Mouse (Mus musculus): Measurements from ENCODE around the gene Hoxb9.

Gene Hoxb9

DNA sequence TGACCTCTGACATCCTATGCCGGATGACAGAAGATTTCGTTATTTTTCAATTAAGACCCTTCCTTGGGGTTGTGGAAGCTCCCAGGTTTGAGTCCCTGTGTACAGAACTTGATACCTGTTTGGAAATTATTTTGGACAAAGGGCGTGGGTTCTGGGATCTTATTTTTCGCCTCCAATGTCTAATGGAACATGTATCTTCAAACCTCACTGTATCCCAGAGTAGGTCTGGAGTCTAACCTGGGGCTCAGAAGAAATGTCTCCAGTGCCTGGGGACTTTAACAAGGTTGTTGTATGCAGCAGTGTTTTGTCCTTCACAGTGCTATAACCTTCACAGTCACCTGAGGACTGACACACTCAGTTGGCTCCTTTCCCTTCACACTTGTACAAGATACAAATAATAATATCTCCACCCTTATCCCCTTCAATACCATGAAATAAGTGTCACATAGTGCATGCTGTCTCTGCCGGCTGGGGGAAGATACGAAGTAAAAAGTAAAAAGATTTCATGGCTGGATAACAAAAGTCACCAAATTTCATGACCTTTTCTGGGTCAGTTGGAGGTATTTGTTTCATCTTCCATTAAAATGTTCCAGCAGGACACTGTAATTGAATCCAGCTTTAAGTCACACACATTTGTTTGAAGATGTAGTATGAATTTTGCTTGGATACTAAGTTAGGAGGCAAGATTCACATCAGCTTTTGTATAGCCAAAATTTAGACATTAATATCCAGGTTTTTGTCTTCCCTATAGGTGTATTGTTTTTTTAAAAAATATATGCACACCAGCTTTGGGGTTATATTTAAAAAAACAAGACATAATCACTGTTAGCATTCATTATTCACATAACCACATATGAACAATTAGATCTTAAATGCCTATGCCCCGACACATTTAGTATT is 4.0 kb upstream of the Hoxb9 start:
- no peak for DNase-seq (ENCODE audit: low spot score in 2 of 2)

- no peak for DNase-seq (ENCODE audit: low spot score in 2 of 2)
Observed at GRCm38 (mm10) chr11:96268031-96268745, 3.1 kb upstream of the Hoxb9 start.

- DNase-seq (ENCODE audit: low spot score in 2 of 2) = no peak
Observed at GRCm38 (mm10) chr11:96269869-96270268, 1.4 kb upstream of the Hoxb9 start.

- no peak for DNase-seq (ENCODE audit: low spot score in 2 of 2)
Observed at GRCm38 (mm10) chr11:96271541-96272011, 319 bp downstream of the Hoxb9 start.

DNA sequence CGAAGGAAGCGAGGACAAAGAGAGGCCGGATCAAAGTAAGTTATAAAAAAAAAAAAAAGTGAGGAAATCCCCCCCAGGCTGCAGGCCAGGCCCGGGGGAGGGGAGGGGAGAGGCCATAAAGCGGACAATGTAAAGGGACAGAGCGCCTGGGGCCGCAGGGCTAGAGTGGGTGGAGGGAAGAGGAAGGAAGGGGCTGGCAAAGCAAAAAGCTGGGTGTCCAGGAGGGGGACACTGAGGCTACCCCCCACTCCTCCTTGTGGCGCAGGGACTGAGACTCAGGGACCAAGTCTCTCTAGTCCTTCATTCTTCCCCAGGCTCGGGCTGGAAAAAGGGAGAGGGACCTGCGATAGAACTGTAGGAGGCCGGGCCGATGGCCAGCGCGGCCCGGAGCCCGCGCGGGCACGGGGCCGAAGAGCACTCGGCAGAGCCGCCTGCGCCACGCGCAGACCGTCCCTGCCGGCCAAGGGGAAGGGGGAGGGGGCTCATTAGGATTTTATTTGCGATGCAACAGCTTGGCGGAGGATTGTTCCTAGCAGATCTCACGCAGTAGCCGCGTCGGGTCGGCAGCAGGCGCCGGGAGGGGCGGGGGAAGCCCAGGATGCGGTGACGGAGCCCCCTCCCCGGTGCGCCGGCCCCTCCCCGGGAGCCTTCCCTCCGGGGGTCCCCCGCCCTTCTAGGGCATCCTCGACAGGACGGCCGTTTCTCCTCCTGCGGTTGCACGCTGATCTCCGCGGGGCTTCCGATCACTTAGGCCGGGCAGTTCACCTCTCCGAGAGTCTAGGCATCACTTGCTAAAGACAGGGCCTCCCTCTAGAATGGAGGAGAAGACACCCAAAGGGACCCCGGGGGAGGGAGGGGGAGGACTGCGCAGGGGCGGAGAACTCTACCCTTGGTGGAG is 1.0 kb downstream of the Hoxb9 start:
- DNase-seq (ENCODE audit: low spot score in 2 of 2) = no peak

DNA sequence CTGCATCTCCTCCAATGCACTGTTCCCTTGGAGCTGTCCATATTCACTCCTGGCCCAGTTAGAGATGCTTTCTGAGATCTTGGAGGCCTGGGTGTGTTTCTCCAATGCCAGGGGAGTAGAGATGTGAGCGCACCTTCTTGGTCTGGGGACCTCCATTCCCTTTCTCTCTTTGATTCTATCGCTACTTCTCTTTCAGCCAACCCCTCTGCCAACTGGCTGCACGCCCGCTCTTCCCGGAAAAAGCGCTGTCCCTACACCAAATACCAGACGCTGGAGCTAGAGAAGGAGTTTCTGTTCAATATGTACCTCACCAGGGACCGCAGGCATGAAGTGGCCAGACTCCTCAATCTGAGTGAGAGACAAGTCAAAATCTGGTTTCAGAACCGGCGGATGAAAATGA is 3.2 kb downstream of the Hoxb9 start:
- no peak for DNase-seq (ENCODE audit: low spot score in 2 of 2)

GRCm38 (mm10) chr11:96275896-96276295 is 4.6 kb downstream of the Hoxb9 start:
- no peak for DNase-seq (ENCODE audit: low spot score in 2 of 2)

DNA sequence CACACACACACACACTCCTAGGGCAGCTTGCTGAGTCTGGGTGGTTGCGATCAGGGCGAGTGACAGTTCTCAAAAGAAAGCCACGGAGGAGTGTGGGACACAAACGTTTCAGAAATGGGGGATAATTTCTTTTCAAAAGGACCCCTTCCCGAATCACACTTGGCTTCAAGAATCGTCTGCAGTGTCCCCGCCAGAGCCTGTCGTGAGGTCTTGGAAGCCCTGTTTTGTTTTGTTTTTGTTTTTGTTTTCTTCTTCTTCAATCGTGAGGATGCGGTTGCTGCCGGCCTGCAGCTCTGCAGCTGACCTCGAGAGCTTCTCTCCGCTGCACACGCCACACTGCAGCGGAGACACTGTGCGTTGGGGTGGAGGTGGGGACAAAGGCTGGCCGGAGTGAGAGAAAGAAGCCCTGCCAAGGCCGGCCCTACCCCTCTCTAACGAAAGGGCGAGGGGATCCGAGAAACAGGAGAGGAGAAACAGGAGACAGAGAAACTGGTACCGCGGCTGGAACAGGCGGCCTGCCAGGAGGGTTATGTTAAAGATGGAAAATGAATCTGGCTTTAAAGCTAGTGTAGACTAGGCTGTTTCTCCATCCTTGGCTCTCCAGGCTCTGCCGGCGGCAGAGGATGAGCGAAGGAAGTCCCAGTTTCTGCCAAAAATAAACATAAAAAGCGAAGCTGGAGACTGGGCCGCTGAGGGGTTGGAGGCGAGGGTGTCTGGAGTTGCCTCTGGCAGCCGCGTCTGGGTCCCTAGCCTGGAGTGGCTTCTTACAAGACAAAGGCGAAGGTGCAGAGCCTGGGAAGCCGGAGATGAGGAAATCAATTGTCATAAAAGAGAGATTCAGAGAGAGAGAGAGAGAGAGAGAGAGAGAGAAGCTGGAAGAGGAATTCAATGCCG is 6.1 kb downstream of the Hoxb9 start:
- no peak for DNase-seq (ENCODE audit: low spot score in 2 of 2)

- DNase-seq (ENCODE audit: low spot score in 2 of 2) = no peak
Observed at GRCm38 (mm10) chr11:96278324-96278723, 7.1 kb downstream of the Hoxb9 start.

- DNase-seq (ENCODE audit: low spot score in 2 of 2) = peak; percentile 39 to 76
Observed at GRCm38 (mm10) chr11:96278773-96279172, 7.5 kb downstream of the Hoxb9 start.

DNA sequence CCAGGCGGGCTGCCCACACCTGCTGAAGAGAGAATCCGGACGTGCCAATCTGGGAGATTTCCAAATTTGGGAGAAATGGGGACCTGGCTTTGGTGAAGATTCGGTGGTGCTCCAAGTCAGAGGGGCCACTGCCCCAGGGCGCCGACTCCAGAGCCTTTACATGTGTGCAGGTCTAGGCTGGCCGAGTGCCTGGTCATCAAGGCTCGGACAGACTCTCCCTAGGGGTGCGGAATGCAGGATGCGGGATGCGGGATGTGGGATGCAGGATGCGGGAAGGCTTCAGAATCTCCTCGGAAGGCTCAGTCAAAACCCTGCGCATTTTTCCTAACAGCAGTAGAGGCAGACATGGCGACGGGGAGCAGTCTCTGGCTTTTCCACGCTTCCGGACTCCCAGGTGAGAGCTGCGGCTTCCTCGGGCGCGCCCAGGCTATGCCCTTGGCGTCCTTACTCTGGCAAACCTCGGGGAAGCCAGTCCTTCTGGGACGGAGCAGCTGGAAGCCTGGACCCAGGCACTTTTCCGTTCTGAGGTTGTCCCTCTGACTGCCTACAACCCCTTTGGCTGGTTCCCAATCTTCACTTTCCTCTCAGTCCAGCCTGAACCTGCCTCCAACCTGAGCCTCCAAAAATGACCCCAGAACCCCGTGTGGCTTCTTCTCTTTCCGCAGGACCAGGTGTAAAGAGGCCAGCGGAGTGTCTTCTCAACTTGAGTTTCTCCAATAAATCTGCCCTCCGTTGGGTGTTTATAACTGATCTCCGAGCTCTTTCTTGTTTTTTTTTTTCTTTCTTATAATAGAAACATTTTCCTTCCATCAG is 8.4 kb downstream of the Hoxb9 start:
- no peak for DNase-seq (ENCODE audit: low spot score in 2 of 2)

DNA sequence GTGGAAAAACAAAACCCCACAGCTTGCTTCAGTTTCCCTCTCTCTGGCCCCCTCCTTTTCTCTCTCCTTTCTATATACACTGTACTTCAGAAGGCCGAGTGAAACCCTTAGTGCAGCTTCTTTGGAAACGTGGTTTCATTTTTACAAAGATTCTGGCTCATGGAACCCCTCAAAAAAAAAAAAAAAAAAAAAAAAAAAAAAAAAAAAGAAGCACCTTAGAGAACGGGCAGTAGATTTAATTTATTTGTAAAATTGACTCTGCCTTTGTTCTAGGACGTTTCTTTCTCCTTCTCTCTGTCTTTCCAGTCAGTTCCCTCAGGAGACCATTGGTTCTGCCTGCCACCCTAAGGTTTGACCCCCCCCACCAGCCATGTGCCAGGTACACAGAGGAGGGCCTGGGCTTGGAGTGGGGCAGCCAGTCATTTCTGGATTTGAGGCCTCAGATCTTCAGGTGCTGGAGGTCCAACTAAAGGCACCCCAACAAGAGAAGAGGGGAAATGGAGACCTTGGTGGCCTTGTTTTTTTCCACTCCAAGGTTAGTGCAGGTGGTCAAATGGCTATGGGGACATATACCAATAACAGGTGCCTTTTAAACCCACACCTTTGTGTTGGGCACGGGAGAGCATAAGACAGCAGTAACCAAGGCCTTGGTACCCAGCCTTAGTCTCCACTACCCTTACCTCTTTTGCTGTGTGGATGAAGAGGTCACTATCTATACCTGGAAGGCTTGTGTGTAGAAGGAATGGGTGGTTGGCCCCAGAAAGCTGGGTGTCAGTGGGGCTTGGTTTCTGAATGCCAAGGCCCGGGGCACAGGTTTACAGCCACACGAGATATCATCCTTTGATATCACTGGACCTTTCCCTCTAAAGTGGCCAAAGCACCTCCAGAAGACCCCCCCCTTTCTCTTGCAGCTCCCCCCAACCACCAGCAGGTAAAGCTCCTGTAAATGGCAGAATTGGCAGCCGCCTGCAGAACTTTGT is 9.4 kb downstream of the Hoxb9 start:
- no peak for DNase-seq (ENCODE audit: low spot score in 2 of 2)

GRCm38 (mm10) chr11:96281396-96281795 is 10.1 kb downstream of the Hoxb9 start:
- DNase-seq (ENCODE audit: low spot score in 2 of 2) = no peak

DNA sequence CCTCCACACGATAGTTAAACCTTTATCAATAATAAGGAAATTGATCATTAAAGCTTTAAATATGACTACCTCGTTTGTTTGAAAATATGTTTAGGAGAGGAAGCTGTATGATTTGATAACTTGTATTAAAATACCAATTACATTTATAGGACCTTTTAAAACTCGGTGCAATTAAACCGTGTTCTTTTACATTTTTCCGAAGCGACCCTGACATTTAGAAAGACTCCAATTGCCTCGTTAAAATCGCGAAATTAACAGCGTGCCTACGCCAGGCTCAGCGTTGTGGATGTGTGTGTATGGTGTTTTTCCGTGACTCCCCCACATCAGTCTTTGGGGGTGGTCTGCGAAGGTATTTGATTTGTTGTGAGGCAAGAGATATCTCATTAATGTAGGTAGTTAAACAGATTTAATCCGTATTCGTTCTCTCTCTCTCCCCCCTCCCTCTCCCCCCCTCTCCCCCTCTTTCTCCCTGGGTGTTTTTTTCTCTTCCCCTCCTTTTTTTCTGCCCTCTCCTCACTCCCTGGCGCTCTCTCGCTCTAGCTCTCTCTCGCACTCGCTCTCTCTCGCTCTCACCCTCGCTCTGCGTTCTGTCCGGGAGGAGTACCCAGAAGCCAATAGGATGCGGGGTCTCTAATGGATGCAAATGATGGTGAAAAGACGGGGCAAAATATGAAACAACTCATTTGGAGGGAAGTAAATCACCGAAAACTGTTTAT is 10.8 kb downstream of the Hoxb9 start, which contains the start of gene Hoxb8:
TSS of gene Hoxb8 (plus strand) at position 51 of the 716 bp plus-strand sequence.
- DNase-seq (ENCODE audit: low spot score in 2 of 2) = no peak

GRCm38 (mm10) chr11:96282795-96283430 is 11.7 kb downstream of the Hoxb9 start:
- DNase-seq (ENCODE audit: low spot score in 2 of 2) = no peak

DNA sequence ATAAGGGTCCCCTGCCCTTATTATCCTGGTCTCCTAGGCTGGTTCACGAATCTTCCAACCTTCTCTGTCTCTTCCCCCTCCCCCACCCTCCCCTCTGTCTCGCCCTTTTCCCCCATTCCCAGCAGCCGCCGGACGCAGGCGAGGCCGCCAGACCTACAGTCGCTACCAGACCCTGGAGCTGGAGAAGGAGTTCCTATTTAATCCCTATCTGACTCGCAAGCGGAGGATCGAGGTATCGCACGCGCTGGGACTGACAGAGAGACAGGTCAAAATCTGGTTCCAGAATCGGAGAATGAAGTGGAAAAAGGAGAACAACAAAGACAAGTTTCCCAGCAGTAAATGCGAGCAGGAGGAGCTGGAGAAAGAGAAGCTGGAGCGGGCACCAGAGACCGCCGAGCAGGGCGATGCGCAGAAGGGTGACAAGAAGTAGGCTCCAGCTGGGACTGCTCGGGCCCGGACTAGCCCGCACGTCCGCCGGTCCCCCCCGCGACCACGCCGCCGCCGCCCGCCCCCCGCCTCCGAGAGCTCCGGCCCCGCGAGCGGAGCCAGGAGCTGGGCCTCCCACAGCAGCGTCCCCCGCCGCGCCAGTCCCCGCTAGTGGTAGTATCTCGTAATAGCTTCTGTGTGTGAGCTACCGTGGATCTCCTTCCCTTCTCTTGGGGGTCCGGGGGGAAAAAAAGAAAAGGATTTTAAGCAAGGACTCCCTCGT is 12.9 kb downstream of the Hoxb9 start:
- DNase-seq (ENCODE audit: low spot score in 2 of 2) = no peak

All from heart, adult 9 months (tissue).